Mouse (Mus musculus): ENCODE results near the gene Adamtsl4.

Gene Adamtsl4

GRCm38 (mm10) chr3:95687524-95688421, at the start of gene Adamtsl4:
Gene Adamtsl4, minus strand, starts transcription at chr3:95687917.
- no peak for DNase-seq (ENCODE audit: low spot score in 2 of 2)

GRCm38 (mm10) chr3:95735071-95735670, 47.5 kb upstream of the Adamtsl4 start:
- no peak for DNase-seq (ENCODE audit: low spot score in 2 of 2)

- no peak for DNase-seq (ENCODE audit: low spot score in 2 of 2)
These were observed 46.5 kb upstream of the Adamtsl4 start for GRCm38 (mm10) chr3:95734092-95734702.

- no peak for DNase-seq (ENCODE audit: low spot score in 2 of 2)
These were observed 45.2 kb upstream of the Adamtsl4 start for GRCm38 (mm10) chr3:95732744-95733521.

- DNase-seq (ENCODE audit: low spot score in 2 of 2) = no peak
These were observed 44.6 kb upstream of the Adamtsl4 start for GRCm38 (mm10) chr3:95732297-95732696.

GRCm38 (mm10) chr3:95731802-95732201, 44.1 kb upstream of the Adamtsl4 start:
- DNase-seq (ENCODE audit: low spot score in 2 of 2) = no peak

GRCm38 (mm10) chr3:95730431-95730830, 42.7 kb upstream of the Adamtsl4 start:
- DNase-seq (ENCODE audit: low spot score in 2 of 2) = no peak

GRCm38 (mm10) chr3:95728906-95729305, 41.2 kb upstream of the Adamtsl4 start:
- no peak for DNase-seq (ENCODE audit: low spot score in 2 of 2)

- DNase-seq (ENCODE audit: low spot score in 2 of 2) = no peak
These were observed 39.1 kb upstream of the Adamtsl4 start for GRCm38 (mm10) chr3:95726696-95727358.

- no peak for DNase-seq (ENCODE audit: low spot score in 2 of 2)
These were observed 38.1 kb upstream of the Adamtsl4 start for GRCm38 (mm10) chr3:95725863-95726262.

- no peak for DNase-seq (ENCODE audit: low spot score in 2 of 2)
These were observed 34.7 kb upstream of the Adamtsl4 start for GRCm38 (mm10) chr3:95722386-95722785.

- DNase-seq (ENCODE audit: low spot score in 2 of 2) = no peak
These were observed 30.4 kb upstream of the Adamtsl4 start for GRCm38 (mm10) chr3:95718153-95718552.

GRCm38 (mm10) chr3:95716075-95716474, 28.4 kb upstream of the Adamtsl4 start:
- DNase-seq (ENCODE audit: low spot score in 2 of 2) = no peak

- DNase-seq (ENCODE audit: low spot score in 2 of 2) = no peak
These were observed 22.2 kb upstream of the Adamtsl4 start for GRCm38 (mm10) chr3:95709967-95710366.

GRCm38 (mm10) chr3:95709044-95709443, 21.3 kb upstream of the Adamtsl4 start:
- no peak for DNase-seq (ENCODE audit: low spot score in 2 of 2)

- DNase-seq (ENCODE audit: low spot score in 2 of 2) = no peak
These were observed 19.8 kb upstream of the Adamtsl4 start for GRCm38 (mm10) chr3:95707497-95707896.

GRCm38 (mm10) chr3:95706273-95706672, 18.6 kb upstream of the Adamtsl4 start:
- no peak for DNase-seq (ENCODE audit: low spot score in 2 of 2)

- no peak for DNase-seq (ENCODE audit: low spot score in 2 of 2)
These were observed 16.9 kb upstream of the Adamtsl4 start for GRCm38 (mm10) chr3:95704612-95705011.

- DNase-seq (ENCODE audit: low spot score in 2 of 2) = no peak
These were observed 15.6 kb upstream of the Adamtsl4 start for GRCm38 (mm10) chr3:95703276-95703675.

- DNase-seq (ENCODE audit: low spot score in 2 of 2) = peak in 1 of 2 experiments; percentile 38
These were observed 14.3 kb upstream of the Adamtsl4 start for GRCm38 (mm10) chr3:95701877-95702540.

- no peak for DNase-seq (ENCODE audit: low spot score in 2 of 2)
These were observed 13.4 kb upstream of the Adamtsl4 start for GRCm38 (mm10) chr3:95701085-95701484.
